Mouse (Mus musculus): Measurements from ENCODE around the gene Bcor.

- TF ChIP-seq CTCF (IDR thresholded peaks at IDR 0.05; ENCODE audit: low read depth, low read length), result no peak
- TF ChIP-seq EP300 (IDR thresholded peaks at IDR 0.05; ENCODE audit: insufficient read depth, low read depth, low read length), result no peak
- no peak for TF ChIP-seq POLR2A (IDR thresholded peaks at IDR 0.05; ENCODE audit: insufficient read depth, low read length)
These were observed 171.8 kb downstream of the Bcor start for GRCm38 (mm10) chrX:11988191-11988896.

Data from ES-Bruce4 (cell line).